Mouse (Mus musculus) gastrocnemius, postnatal 14 days (tissue): Measurements from ENCODE around the gene Mfsd4a. TPM values are rescaled to one million over a fixed set of nuclear protein-coding genes. Genes with fewer than 3 reads are reported as not detected.
A peak's percentile ranks its signal among the peaks of the same experiment; 100 is the strongest.

ENCODE experiments used
- DNase-seq: peaks from one replicate; pipeline ENCODE4 v3.0.0; 2021; ENCODE audit warnings: mixed read lengths
- intact Hi-C: fragments of 180-260 bp; cut with DNase I; formaldehyde crosslinking; loops from one replicate; pipeline ENCODE4 v1.15.1; 2025; ENCODE audit warnings: low total_unique reads
- total RNA-seq, 2 experiments: library from RNA; stranded (reverse); gene quantifications; 2 replicates each; pipeline ENCODE4 v1.2.3; 2021

Gene Mfsd4a
- total RNA-seq, 2 experiments from 2014 or later, result 2.0 to 2.2 TPM

- no peak for DNase-seq
- intact Hi-C loops, result no loop called here
Observed at GRCm38 (mm10) chr1:132075576-132075975, 7.7 kb upstream of the Mfsd4a start.

GRCm38 (mm10) chr1:132070659-132071058 lies 2.8 kb upstream of the Mfsd4a start:
- DNase-seq, result no peak
- intact Hi-C loops, result no loop called here

GRCm38 (mm10) chr1:132069436-132069835 lies 1.6 kb upstream of the Mfsd4a start:
- DNase-seq, result no peak
- intact Hi-C loops, result loop anchor here (5.0 kb wide), 1 partner anchor 43 kb away; no protein-coding TSS in a partner anchor

GRCm38 (mm10) chr1:132065475-132066172 lies 2.2 kb downstream of the Mfsd4a start:
- DNase-seq, result no peak
- intact Hi-C loops, result loop anchor here (5.0 kb wide), 1 partner anchor 47 kb away; no protein-coding TSS in a partner anchor

GRCm38 (mm10) chr1:132065001-132065400 lies 2.9 kb downstream of the Mfsd4a start:
- DNase-seq, result no peak
- intact Hi-C loops, result loop anchor here (5.0 kb wide), 1 partner anchor 47 kb away; no protein-coding TSS in a partner anchor

- intact Hi-C loops, result no loop called here
- no peak for DNase-seq
Observed at GRCm38 (mm10) chr1:132063096-132063495, 4.8 kb downstream of the Mfsd4a start.

- intact Hi-C loops, result no loop called here
- DNase-seq, result no peak
Observed at GRCm38 (mm10) chr1:132061750-132062541, 5.9 kb downstream of the Mfsd4a start.

GRCm38 (mm10) chr1:132060036-132060769 lies 7.7 kb downstream of the Mfsd4a start:
- DNase-seq, result no peak
- intact Hi-C loops, result no loop called here

- intact Hi-C loops, result no loop called here
Observed at GRCm38 (mm10) chr1:132058558-132058957, 9.3 kb downstream of the Mfsd4a start.

GRCm38 (mm10) chr1:132055054-132055664 lies 12.7 kb downstream of the Mfsd4a start:
- no peak for DNase-seq
- intact Hi-C loops, result no loop called here

More at GRCm38 (mm10) chr1:132058558-132058957, 9.3 kb downstream of the Mfsd4a start:
- no peak for DNase-seq

GRCm38 (mm10) chr1:132054387-132054786 lies 13.5 kb downstream of the Mfsd4a start:
- DNase-seq, result no peak
- intact Hi-C loops, result no loop called here

GRCm38 (mm10) chr1:132051746-132052145 lies 16.1 kb downstream of the Mfsd4a start:
- intact Hi-C loops, result no loop called here
- DNase-seq, result no peak

GRCm38 (mm10) chr1:132046143-132046735 lies 21.6 kb downstream of the Mfsd4a start:
- intact Hi-C loops, result loop anchor here (5.0 kb wide), 1 partner anchor 66 kb away; no protein-coding TSS in a partner anchor
- peak; percentile 67 for DNase-seq

GRCm38 (mm10) chr1:132043759-132044158 lies 24.1 kb downstream of the Mfsd4a start:
- intact Hi-C loops, result loop anchor here (2.0 kb wide), 1 partner anchor 45 kb away; no protein-coding TSS in a partner anchor
- DNase-seq, result no peak

GRCm38 (mm10) chr1:132040201-132040621 lies 27.7 kb downstream of the Mfsd4a start:
- intact Hi-C loops, result no loop called here
- peak; percentile 24 for DNase-seq

GRCm38 (mm10) chr1:132038753-132039152 lies 29.1 kb downstream of the Mfsd4a start:
- DNase-seq, result no peak
- intact Hi-C loops, result no loop called here

GRCm38 (mm10) chr1:132037746-132038145 lies 30.1 kb downstream of the Mfsd4a start:
- intact Hi-C loops, result no loop called here
- DNase-seq, result no peak

GRCm38 (mm10) chr1:132032172-132032571 lies 35.7 kb downstream of the Mfsd4a start:
- intact Hi-C loops, result no loop called here
- no peak for DNase-seq

- no peak for DNase-seq
- intact Hi-C loops, result no loop called here
Observed at GRCm38 (mm10) chr1:132030574-132030973, 37.3 kb downstream of the Mfsd4a start.
